Mouse (Mus musculus) liver, adult 2 months (tissue): Measurements from ENCODE around the gene Sfxn5. TPM values are rescaled to one million over a fixed set of nuclear protein-coding genes. Genes with fewer than 3 reads are reported as not detected.
A peak's percentile ranks its signal among the peaks of the same experiment; 100 is the strongest.

Experiments used
- DNase-seq: peaks from one replicate; pipeline ENCODE4 v3.0.0-alpha.2; 2011; ENCODE audit warnings: low read depth, low spot score; ENCODE audit errors: extremely low read depth
- H3K27ac ChIP-seq: fragments of 200-500 bp; replicated peaks from 2 replicates; pipeline ENCODE4 v1.5.1; 2012; ENCODE audit warnings: low read depth, mild to moderate bottlenecking, control low read depth, inconsistent platforms, low read length; ENCODE audit not compliant: insufficient read depth
- H3K27me3 ChIP-seq: fragments of 200-500 bp; 2 replicates; pipeline ENCODE4 v1.6.1; 2012; ENCODE audit warnings: mild to moderate bottlenecking, moderate library complexity, low read length, inconsistent platforms; ENCODE audit not compliant: control insufficient read depth, insufficient read depth
- H3K36me3 ChIP-seq: fragments of 200-500 bp; 2 replicates; pipeline ENCODE4 v1.6.1; 2012; ENCODE audit warnings: low read length, inconsistent platforms; ENCODE audit not compliant: control insufficient read depth, insufficient read depth
- H3K4me1 ChIP-seq: fragments of 200-500 bp; 2 replicates; pipeline ENCODE4 v1.6.1; 2011; ENCODE audit warnings: low read length; ENCODE audit not compliant: control insufficient read depth, insufficient read depth
- H3K4me3 ChIP-seq: fragments of 200-500 bp; 2 replicates; pipeline ENCODE4 v1.5.1; 2011; ENCODE audit warnings: low read depth, mild to moderate bottlenecking, control low read depth, low read length, moderate library complexity; ENCODE audit not compliant: insufficient read depth
- H3K79me2 ChIP-seq: fragments of 200-500 bp; 2 replicates; pipeline ENCODE4 v1.6.1; 2012; ENCODE audit warnings: inconsistent platforms, mild to moderate bottlenecking, low read length, moderate library complexity; ENCODE audit not compliant: control insufficient read depth, insufficient read depth
- H3K9ac ChIP-seq: fragments of 200-500 bp; 2 replicates; pipeline ENCODE4 v1.6.1; 2012; ENCODE audit warnings: low read depth, mild to moderate bottlenecking, control low read depth, inconsistent platforms, low read length
- CTCF ChIP-seq: fragments of 200-500 bp; IDR thresholded peaks from 2 replicates; pipeline ENCODE4 v1.5.1; 2011; ENCODE audit warnings: low read depth, low read length, control low read depth
- POLR2A ChIP-seq: fragments of 200-500 bp; IDR thresholded peaks from 2 replicates; pipeline ENCODE4 v1.6.1; 2011; ENCODE audit warnings: low read length, control low read depth; ENCODE audit not compliant: insufficient read depth; ENCODE audit errors: extremely low read depth
- WGBS: fragments of 180-500 bp; shearing (Covaris S2); methylation state at CpG from one replicate; pipeline ENCODE4 v1.1.7; 2018; 5-methylcytosine and 5-hydroxymethylcytosine counted together
- polyA plus RNA-seq: library from polyadenylated mRNA; depleted of rRNA; stranded (reverse); fragments of >200 nt; gene quantifications from 2 replicates; pipeline ENCODE4 v1.2.3, GENCODE M21; 2012
- total RNA-seq: library from RNA; depleted of rRNA; stranded (reverse); fragments of >200 nt; gene quantifications from 2 replicates; pipeline ENCODE4 v1.2.3, GENCODE M21; 2014

The Sfxn5 gene
- total and polyA plus RNA-seq, 2 experiments, result 23.4 to 23.6 TPM

DNA sequence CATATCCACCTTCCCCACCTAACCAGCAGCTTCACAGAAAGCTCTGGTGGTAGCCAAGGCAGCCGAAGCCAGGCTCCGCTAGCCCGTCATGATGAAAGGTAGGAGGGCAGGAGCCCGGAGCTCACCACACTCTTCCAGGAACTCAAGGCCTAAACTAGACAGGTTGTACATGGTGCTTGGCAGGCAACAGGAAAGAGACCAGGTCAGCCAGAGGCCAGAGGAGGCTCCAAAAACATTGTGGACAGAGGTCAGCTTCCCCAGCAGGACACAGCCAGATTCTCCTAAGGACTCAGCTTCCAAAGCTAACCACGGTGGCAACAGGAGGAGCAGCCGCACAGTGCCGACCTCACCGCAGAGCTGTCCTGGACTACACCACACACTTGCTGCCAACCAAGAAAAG lies 9.8 kb upstream of the Sfxn5 start:
- Histone ChIP-seq H3K9ac (no peak overlapping the region), H3K27me3 (no peaks in the 10 kb centered on the region), H3K79me2 (no peaks in the 10 kb centered on the region), H3K4me3 (no peak overlapping the region), H3K27ac (peak overlapping the region; percentile 47), H3K4me1 (peaks cover 2% of the 10 kb centered on the region; the same call in 1 of the 2 replicates), H3K36me3 (no peaks in the 10 kb centered on the region)
- WGBS, result 23% methylated on average over 8 of the region's 8 CpGs
- peak; percentile 94 for DNase-seq
- no peak for TF ChIP-seq CTCF
- TF ChIP-seq POLR2A, result no peak

DNA sequence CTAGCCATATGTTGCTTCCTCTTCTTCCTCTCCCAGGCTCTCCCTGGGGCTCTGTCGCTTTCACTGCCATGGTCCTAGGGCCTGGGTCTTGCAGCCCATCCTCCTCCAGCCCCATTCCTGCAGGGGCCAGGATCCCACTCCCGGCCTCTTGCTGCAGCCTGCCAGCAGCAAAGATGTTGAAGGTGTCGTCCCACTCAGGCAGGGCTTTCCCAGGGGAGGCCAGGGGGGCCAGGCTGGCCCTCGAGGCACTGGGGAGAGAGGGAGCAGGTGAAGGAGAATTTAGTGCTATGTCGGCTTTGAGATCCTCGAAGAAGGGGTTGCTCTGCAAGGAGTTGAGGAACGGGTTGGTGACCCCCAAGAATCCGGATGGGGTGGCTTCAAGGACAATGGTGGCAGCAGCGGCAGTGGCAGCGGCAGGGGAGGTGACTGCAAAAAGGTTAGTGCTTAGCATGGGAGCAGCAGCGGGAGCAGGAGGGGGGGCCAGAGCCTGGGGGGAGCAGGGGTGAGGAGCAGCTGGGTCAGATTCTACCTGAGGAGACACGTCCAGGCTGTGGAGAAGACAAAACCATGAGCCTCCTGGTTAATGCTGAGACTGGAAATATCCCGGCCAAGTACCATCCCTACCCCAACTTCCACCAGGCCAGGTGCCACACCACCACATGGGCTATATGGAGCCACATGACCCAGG lies 8.7 kb upstream of the Sfxn5 start:
- TF ChIP-seq POLR2A, result no peak
- H3K27me3 ChIP-seq, result no peaks in the 10 kb centered on the region
- H3K4me3 ChIP-seq, result no peak overlapping the region
- no peaks in the 10 kb centered on the region for H3K79me2 ChIP-seq
- no peak for DNase-seq
- H3K27ac ChIP-seq, result no peak overlapping the region
- 93% methylated on average over 13 of the region's 13 CpGs for WGBS
- no peak overlapping the region for H3K9ac ChIP-seq
- H3K36me3 ChIP-seq, result no peaks in the 10 kb centered on the region
- H3K4me1 ChIP-seq, result peaks cover 2% of the 10 kb centered on the region; the same call in 1 of the 2 replicates

DNA sequence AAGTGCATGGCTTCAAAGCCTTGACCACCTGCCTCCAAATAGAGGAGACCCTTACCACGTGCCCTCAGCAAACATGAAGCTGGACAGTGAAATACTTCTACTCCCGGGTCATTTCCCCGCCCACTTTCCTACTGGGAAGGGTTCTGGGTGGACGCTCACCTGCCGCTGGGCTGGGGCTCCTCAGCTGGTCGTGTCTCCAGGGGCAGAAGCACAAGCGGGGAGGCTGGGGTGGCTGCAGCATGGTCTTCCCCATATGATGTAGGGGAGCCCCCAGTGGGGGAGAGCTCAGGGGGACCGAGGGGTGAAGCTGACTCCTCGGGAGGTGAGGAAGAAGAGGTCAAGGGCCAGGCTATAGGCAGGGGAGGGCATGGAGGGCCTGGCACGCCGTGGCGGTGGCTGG lies 7.0 kb upstream of the Sfxn5 start:
- no peak for TF ChIP-seq POLR2A
- no peak for TF ChIP-seq CTCF
- no peak for DNase-seq
- Histone ChIP-seq H3K36me3 (no peaks in the 10 kb centered on the region), H3K9ac (no peak overlapping the region), H3K27me3 (no peaks in the 10 kb centered on the region), H3K27ac (no peak overlapping the region), H3K4me1 (peaks cover 2% of the 10 kb centered on the region; the same call in 1 of the 2 replicates), H3K4me3 (no peak overlapping the region), H3K79me2 (no peaks in the 10 kb centered on the region)
- WGBS, result 75% methylated on average over 11 of the region's 12 CpGs

DNA sequence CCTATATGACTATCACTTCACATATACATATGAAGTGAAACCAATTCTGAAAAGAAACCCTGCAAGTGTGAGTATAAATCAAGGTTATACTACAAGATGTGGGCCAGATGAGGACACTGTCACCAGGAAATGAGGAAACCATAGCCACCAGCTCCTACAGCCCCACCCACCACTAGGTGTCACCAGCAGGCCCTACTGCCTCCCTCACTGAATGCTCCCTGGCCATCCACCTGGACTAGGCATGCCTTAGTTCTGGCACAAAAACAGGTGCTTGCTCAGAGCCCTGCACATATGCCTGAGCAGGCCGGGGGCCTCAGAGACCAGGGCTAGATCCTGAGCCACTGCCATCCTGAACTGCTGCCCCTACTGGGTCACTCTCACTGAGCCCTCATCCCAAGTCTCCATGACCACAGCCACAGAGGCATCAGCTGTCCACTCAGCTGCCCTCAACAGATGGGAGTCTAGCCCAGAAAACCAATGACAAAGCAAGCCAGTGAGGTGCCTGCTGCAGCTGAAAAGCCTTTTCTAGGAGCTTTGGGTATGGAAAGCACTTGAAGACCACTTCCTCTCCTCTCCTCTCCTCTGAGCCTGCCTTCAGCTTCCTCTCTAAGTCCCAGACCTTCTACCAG lies 6.2 kb upstream of the Sfxn5 start:
- no peak overlapping the region for H3K4me3 ChIP-seq
- H3K27ac ChIP-seq, result no peak overlapping the region
- peak; percentile 64 for DNase-seq
- H3K4me1 ChIP-seq, result peaks cover 2% of the 10 kb centered on the region; the same call in 1 of the 2 replicates
- H3K9ac ChIP-seq, result no peak overlapping the region
- H3K36me3 ChIP-seq, result no peaks in the 10 kb centered on the region
- WGBS, result 45% methylated on average over 1 of the region's 1 CpGs
- H3K27me3 ChIP-seq, result no peaks in the 10 kb centered on the region
- TF ChIP-seq CTCF (peak; percentile 92), POLR2A (no peak)
- no peaks in the 10 kb centered on the region for H3K79me2 ChIP-seq

DNA sequence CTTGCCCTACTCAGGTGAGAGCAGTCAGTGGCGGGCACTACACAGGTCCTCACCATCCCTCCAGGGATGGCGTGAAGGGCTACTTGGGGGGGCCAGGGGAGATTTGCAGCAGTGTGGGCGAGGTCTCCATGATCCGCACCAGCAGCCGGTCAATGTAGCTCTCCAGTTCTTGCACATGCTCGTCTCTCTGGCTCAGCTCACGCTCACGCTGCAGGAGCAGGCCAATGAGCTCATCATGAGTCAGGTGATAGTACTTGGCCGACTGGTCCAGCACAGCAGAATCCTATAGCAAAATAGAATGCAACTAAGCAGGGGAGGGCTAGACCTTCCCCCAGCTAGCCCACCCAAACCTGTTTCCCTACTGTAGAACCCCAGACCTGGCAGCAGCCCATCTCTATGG lies 3.7 kb upstream of the Sfxn5 start:
- H3K27ac ChIP-seq, result no peak overlapping the region
- H3K9ac ChIP-seq, result no peak overlapping the region
- no peaks in the 10 kb centered on the region for H3K27me3 ChIP-seq
- no peak overlapping the region for H3K4me3 ChIP-seq
- H3K4me1 ChIP-seq, result peaks cover 3% of the 10 kb centered on the region; the same call in 1 of the 2 replicates
- H3K79me2 ChIP-seq, result no peaks in the 10 kb centered on the region
- 91% methylated on average over 9 of the region's 9 CpGs for WGBS
- TF ChIP-seq POLR2A, result no peak
- no peak for TF ChIP-seq CTCF
- DNase-seq, result no peak
- no peaks in the 10 kb centered on the region for H3K36me3 ChIP-seq

DNA sequence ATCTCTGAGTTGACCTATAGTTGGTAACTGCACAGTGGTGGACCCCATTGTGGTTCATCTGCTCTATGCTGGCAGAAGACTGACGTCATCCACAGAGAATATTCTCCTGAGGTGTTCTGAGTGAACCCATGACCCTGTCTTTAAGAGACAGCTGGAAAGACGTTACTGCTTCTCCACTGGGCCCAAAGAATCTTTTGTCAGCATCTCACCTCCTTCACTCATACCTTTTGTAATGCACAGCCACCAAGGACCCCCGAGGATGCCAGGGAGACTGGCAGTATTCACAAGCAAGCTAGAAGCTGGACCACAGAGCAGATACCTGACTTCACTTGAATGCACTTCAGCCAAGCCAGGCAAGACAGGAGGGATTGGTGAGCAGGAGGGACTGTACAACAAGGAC lies 2.1 kb upstream of the Sfxn5 start:
- no peaks in the 10 kb centered on the region for H3K27me3 ChIP-seq
- DNase-seq, result no peak
- TF ChIP-seq CTCF (no peak), POLR2A (no peak)
- no peak overlapping the region for H3K9ac ChIP-seq
- H3K27ac ChIP-seq, result no peak overlapping the region
- H3K36me3 ChIP-seq, result no peaks in the 10 kb centered on the region
- peaks cover 5% of the 10 kb centered on the region; the same call in 1 of the 2 replicates for H3K4me1 ChIP-seq
- WGBS, result 83% methylated on average over 3 of the region's 3 CpGs
- H3K79me2 ChIP-seq, result no peaks in the 10 kb centered on the region
- H3K4me3 ChIP-seq, result no peak overlapping the region
